Mouse (Mus musculus) kidney, adult 2 months (tissue): ENCODE measurements at regions not wholly inside any gene's neighbourhood (a gene's known extent, or its start where the extent isn't known, plus 50 kb on each side); places are given as distances from the start of the nearest gene placed in this dataset.
A peak's percentile ranks its signal among the peaks of the same experiment; 100 is the strongest.

Experiments
- DNase-seq: peaks from one replicate; pipeline ENCODE4 v3.0.0; 2021
- H3K27ac ChIP-seq: fragments of 200-500 bp; 2 replicates; pipeline ENCODE4 v1.5.1; 2012; ENCODE audit warnings: low read depth, low read length, control low read depth, inconsistent platforms; ENCODE audit not compliant: insufficient read depth
- H3K27me3 ChIP-seq: fragments of 200-500 bp; replicated peaks from 2 replicates; pipeline ENCODE4 v1.6.1; 2012; ENCODE audit warnings: mild to moderate bottlenecking, moderate library complexity, low read length, inconsistent platforms; ENCODE audit not compliant: control insufficient read depth, insufficient read depth
- H3K36me3 ChIP-seq: fragments of 200-500 bp; 2 replicates; pipeline ENCODE4 v1.6.1; 2012; ENCODE audit warnings: mild to moderate bottlenecking, moderate library complexity, low read length, inconsistent platforms; ENCODE audit not compliant: control insufficient read depth, insufficient read depth
- H3K4me1 ChIP-seq: fragments of 200-500 bp; 2 replicates; pipeline ENCODE4 v1.6.1; 2011; ENCODE audit warnings: low read length; ENCODE audit not compliant: control insufficient read depth, insufficient read depth
- H3K4me3 ChIP-seq: fragments of 200-500 bp; 2 replicates; pipeline ENCODE4 v1.5.1; 2011; ENCODE audit warnings: mild to moderate bottlenecking, low read depth, low read length, control low read depth; ENCODE audit not compliant: insufficient read depth
- CTCF ChIP-seq: fragments of 200-500 bp; conservative IDR thresholded peaks from 2 replicates; pipeline ENCODE4 v1.5.1; 2011; ENCODE audit warnings: low read depth, mild to moderate bottlenecking, control low read depth, low read length, moderate library complexity, mixed read lengths; ENCODE audit not compliant: insufficient read depth, insufficient read length
- POLR2A ChIP-seq: fragments of 200-500 bp; IDR thresholded peaks from one replicate; pipeline ENCODE4 v1.6.1; 2011; ENCODE audit warnings: low read depth, low read length, control low read depth
- WGBS: fragments of 180-500 bp; shearing (Covaris S2); methylation state at CpG from one replicate; pipeline ENCODE4 v1.1.7; 2018; 5-methylcytosine and 5-hydroxymethylcytosine counted together

GRCm38 (mm10) chr5:118948119-118948786 lies 387.8 kb downstream of the Med13l start:
- Histone ChIP-seq H3K36me3 (no peaks in the 10 kb centered on the region), H3K4me3 (no peak overlapping the region), H3K27me3 (no peaks in the 10 kb centered on the region), H3K4me1 (no peaks in the 10 kb centered on the region), H3K27ac (no peak overlapping the region)
- no peak for DNase-seq
- WGBS = 88% methylated on average over 6 of the region's 6 CpGs
- no peak for TF ChIP-seq CTCF

- Histone ChIP-seq H3K27me3 (no peaks in the 10 kb centered on the region), H3K4me3 (no peak overlapping the region), H3K27ac (no peak overlapping the region), H3K36me3 (no peaks in the 10 kb centered on the region), H3K4me1 (no peaks in the 10 kb centered on the region)
- TF ChIP-seq POLR2A = no peak
- DNase-seq = peak; percentile 95
- 55% methylated on average over 7 of the region's 7 CpGs for WGBS
Measured at GRCm38 (mm10) chr5:118951067-118951466, 390.6 kb downstream of the Med13l start.

- no peak for DNase-seq
- no peak for TF ChIP-seq POLR2A
- no peak for TF ChIP-seq CTCF
- Histone ChIP-seq H3K4me3 (no peak overlapping the region), H3K27ac (no peak overlapping the region), H3K36me3 (no peaks in the 10 kb centered on the region), H3K4me1 (no peaks in the 10 kb centered on the region), H3K27me3 (no peaks in the 10 kb centered on the region)
- WGBS = 60% methylated on average over 21 of the region's 21 CpGs
Measured at GRCm38 (mm10) chr5:118960521-118961001, 400.1 kb downstream of the Med13l start.

GRCm38 (mm10) chr5:118961091-118961490 lies 400.6 kb downstream of the Med13l start:
- H3K27ac ChIP-seq = no peak overlapping the region
- no peaks in the 10 kb centered on the region for H3K4me1 ChIP-seq
- H3K27me3 ChIP-seq = no peaks in the 10 kb centered on the region
- H3K4me3 ChIP-seq = no peak overlapping the region
- peak; percentile 42 for DNase-seq
- 71% methylated on average over 11 of the region's 11 CpGs for WGBS
- no peak for TF ChIP-seq CTCF
- TF ChIP-seq POLR2A = no peak
- H3K36me3 ChIP-seq = no peaks in the 10 kb centered on the region

- Histone ChIP-seq H3K4me3 (no peak overlapping the region), H3K4me1 (no peaks in the 10 kb centered on the region), H3K27me3 (no peaks in the 10 kb centered on the region), H3K27ac (no peak overlapping the region), H3K36me3 (no peaks in the 10 kb centered on the region)
- no peak for TF ChIP-seq POLR2A
- no peak for TF ChIP-seq CTCF
- WGBS = 81% methylated on average over 3 of the region's 3 CpGs
- DNase-seq = no peak
Measured at GRCm38 (mm10) chr5:118962152-118962551, 401.7 kb downstream of the Med13l start.

GRCm38 (mm10) chr5:118963001-118963400 lies 402.5 kb downstream of the Med13l start:
- H3K27me3 ChIP-seq = no peaks in the 10 kb centered on the region
- no peak for DNase-seq
- H3K27ac ChIP-seq = no peak overlapping the region
- H3K4me1 ChIP-seq = no peaks in the 10 kb centered on the region
- WGBS = 80% methylated on average over 3 of the region's 3 CpGs
- TF ChIP-seq POLR2A (no peak), CTCF (no peak)
- no peak overlapping the region for H3K4me3 ChIP-seq
- H3K36me3 ChIP-seq = no peaks in the 10 kb centered on the region

GRCm38 (mm10) chr5:118966901-118967300 lies 406.4 kb downstream of the Med13l start:
- 60% methylated on average over 6 of the region's 6 CpGs for WGBS

More at GRCm38 (mm10) chr5:118966901-118967300, 406.4 kb downstream of the Med13l start:
- TF ChIP-seq POLR2A (no peak), CTCF (no peak)
- Histone ChIP-seq H3K27ac (no peak overlapping the region), H3K4me1 (no peaks in the 10 kb centered on the region), H3K36me3 (no peaks in the 10 kb centered on the region), H3K4me3 (no peak overlapping the region), H3K27me3 (no peaks in the 10 kb centered on the region)
- peak; percentile 51 for DNase-seq
